ENCODE assay signal across 9 mouse cellular contexts in the genomic region with DNA sequence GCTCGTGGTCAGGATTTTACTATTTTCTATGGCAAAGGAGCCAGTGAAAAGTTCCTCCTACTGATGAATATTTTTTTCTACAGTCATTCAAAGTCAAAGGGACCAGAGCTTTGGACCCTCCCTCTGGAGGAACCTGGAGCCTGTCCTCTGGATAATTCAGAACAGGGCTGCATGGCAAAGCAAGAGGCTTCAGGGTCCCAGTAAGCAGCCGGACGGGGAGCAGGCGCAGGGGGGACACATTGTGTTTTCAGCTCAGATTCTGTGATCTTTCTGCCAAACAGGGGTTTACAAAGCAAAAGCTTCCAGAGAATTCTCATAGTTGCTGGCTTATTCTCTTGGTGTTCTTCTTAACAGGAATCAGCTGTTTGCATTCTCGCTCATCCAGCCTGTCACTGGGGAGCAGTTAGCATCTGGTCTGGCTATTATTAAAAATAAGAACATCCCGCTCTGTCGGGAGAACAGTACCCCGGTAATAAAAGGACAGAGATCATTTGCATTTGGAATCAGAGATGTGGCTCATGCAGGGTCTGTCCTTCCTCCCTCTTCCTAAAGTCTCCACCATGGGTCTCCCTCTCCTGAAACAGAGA.
DNase-seq lines count a peak whose midpoint lies in the region; ATAC-seq lines count a peak whose summit lies in the region.
"Had no signal": no experiment of that assay in that cellular context is flagged by ENCODE, and none has a peak within 500 bp of the region (broad histone marks: within the 10 kb centered on the region; RNA-seq: fewer than 3 reads in every experiment).

No protein-coding gene starts in this region.

- H3K4me1 ChIP-seq in embryonic facial prominence, embryonic 12.5 days = peaks cover 16% of the 10 kb centered on the region
- H3K4me1 ChIP-seq in limb, embryonic 10.5 days = peaks cover 39% of the 10 kb centered on the region

- H3K4me3 ChIP-seq in embryonic facial prominence, embryonic 12.5 days = no peak overlapping the region
- H3K4me3 ChIP-seq in limb, embryonic 10.5 days = no peak overlapping the region
- H3K4me3 ChIP-seq: forebrain, embryonic 13.5 days had no signal

- no peaks in the 10 kb centered on the region for H3K27me3 ChIP-seq in embryonic facial prominence, embryonic 12.5 days
- H3K27me3 ChIP-seq in limb, embryonic 10.5 days (ENCODE audit: low read depth, poor library complexity, severe bottlenecking) = no peaks in the 10 kb centered on the region; the same call in 1 of the 2 replicates
- H3K27me3 ChIP-seq: forebrain, embryonic 13.5 days had no signal

- H3K27ac ChIP-seq in embryonic facial prominence, embryonic 12.5 days = 0 out of 2 replicates have a peak overlapping the region, but pooled peaks have one; percentile 8
- 0 out of 2 replicates have a peak overlapping the region, but pooled peaks have one; percentile 31 for H3K27ac ChIP-seq in limb, embryonic 10.5 days
- H3K27ac ChIP-seq: forebrain, embryonic 13.5 days had no signal

- no peaks in the 10 kb centered on the region for H3K9me3 ChIP-seq in embryonic facial prominence, embryonic 12.5 days
- no peaks in the 10 kb centered on the region for H3K9me3 ChIP-seq in limb, embryonic 10.5 days (replicated peaks)
- H3K9me3 ChIP-seq: forebrain, embryonic 13.5 days had no signal

- intact Hi-C loops in heart, postnatal 14 days (cut with DNase I) = no loop called here

- no peak for ATAC-seq in embryonic facial prominence, embryonic 12.5 days (ENCODE audit: insufficient number of reproducible peaks, insufficient read depth, low FRiP score, low TSS enrichment)
- ATAC-seq: forebrain, embryonic 13.5 days had no signal

- DNase-seq in layer of hippocampus, adult 11-12 months (ENCODE audit: low spot score) = peak; percentile 33
- no peak for DNase-seq in layer of hippocampus, postnatal 25 days (ENCODE audit: extremely low spot score in 1 of 2, low spot score in 1 of 2)
- peak; percentile 14 to 21 for DNase-seq in heart, postnatal 14 days
- DNase-seq in limb, embryonic 10.5 days (ENCODE audit: low spot score) = no peak
- no peak for DNase-seq in spleen, adult 18-20 months
- no peak for DNase-seq in thymus, postnatal 0 days (ENCODE audit: low spot score)
- DNase-seq: cerebellum, adult 9-10 months had no signal

- H3K36me3 ChIP-seq in embryonic facial prominence, embryonic 12.5 days = no peaks in the 10 kb centered on the region
- H3K36me3 ChIP-seq in limb, embryonic 10.5 days = no peaks in the 10 kb centered on the region

- WGBS in embryonic facial prominence, embryonic 12.5 days = 36% methylated on average over 8 of the region's 8 CpGs
- 70% methylated on average over 8 of the region's 8 CpGs for WGBS in limb, embryonic 10.5 days

- no peak overlapping the region for H3K9ac ChIP-seq in embryonic facial prominence, embryonic 12.5 days
- H3K9ac ChIP-seq: forebrain, embryonic 13.5 days had no signal

- H3K4me2 ChIP-seq in embryonic facial prominence, embryonic 12.5 days (replicated peaks) = no peak overlapping the region
- H3K4me2 ChIP-seq: forebrain, embryonic 13.5 days had no signal

Comparison
In these comparisons a context has a peak if more than half of its experiments do, and no peak if none do; other contexts are left out.
1. DNase-seq: peak in layer of hippocampus, adult 11-12 months (single experiment) and heart, postnatal 14 days (2 of 2); none in layer of hippocampus, postnatal 25 days (0 of 2), limb, embryonic 10.5 days (single experiment), spleen, adult 18-20 months (0 of 2) and thymus, postnatal 0 days (single experiment).